ENCODE assay signal across 10 mouse cellular contexts in genomic region chr7:73389419-73389818, GRCm38 (mm10). TPM values are rescaled to one million over a fixed set of nuclear protein-coding genes. Genes with fewer than 3 reads are reported as not detected.
DNase-seq lines count a peak whose midpoint lies in the region; ATAC-seq lines count a peak whose summit lies in the region.
"Had no signal": no experiment of that assay in that cellular context is flagged by ENCODE, and none has a peak within 500 bp of the region (broad histone marks: within the 10 kb centered on the region; RNA-seq: fewer than 3 reads in every experiment).

No protein-coding gene starts in this region.

- H3K4me1 ChIP-seq in embryonic facial prominence, embryonic 14.5 days (ENCODE audit: control insufficient read depth, insufficient read depth, low read length) = peaks cover 27% of the 10 kb centered on the region
- peaks cover 62% of the 10 kb centered on the region for H3K4me1 ChIP-seq in hindbrain, embryonic 15.5 days (replicated peaks)

- ATAC-seq in embryonic facial prominence, embryonic 14.5 days (ENCODE audit: low read depth) = no peak
- ATAC-seq in hindbrain, embryonic 15.5 days (ENCODE audit: low FRiP score, low read depth) = no peak

- peak overlapping the region; percentile 35; the same call in 1 of the 2 replicates for H3K9ac ChIP-seq in embryonic facial prominence, embryonic 14.5 days (ENCODE audit: low read depth, low read length)
- 0 out of 2 replicates have a peak overlapping the region, but pooled peaks have one; percentile 28 for H3K9ac ChIP-seq in hindbrain, embryonic 15.5 days

- peak overlapping the region; percentile 65 for H3K4me2 ChIP-seq in embryonic facial prominence, embryonic 14.5 days (ENCODE audit: low read depth, low read length)
- peak overlapping the region; percentile 96 for H3K4me2 ChIP-seq in hindbrain, embryonic 15.5 days

- H3K4me3 ChIP-seq in embryonic facial prominence, embryonic 14.5 days (ENCODE audit: low read depth, low read length) = no peak overlapping the region
- H3K4me3 ChIP-seq in hindbrain, embryonic 15.5 days = peak overlapping the region; percentile 61

- peak overlapping the region; percentile 94 for H3K27ac ChIP-seq in embryonic facial prominence, embryonic 14.5 days (replicated peaks; ENCODE audit: low read depth, low read length)
- peak overlapping the region; percentile 86 for H3K27ac ChIP-seq in hindbrain, embryonic 15.5 days (replicated peaks)

- no peaks in the 10 kb centered on the region for H3K27me3 ChIP-seq in embryonic facial prominence, embryonic 14.5 days (replicated peaks; ENCODE audit: control insufficient read depth, insufficient read depth, low read length)
- no peaks in the 10 kb centered on the region for H3K27me3 ChIP-seq in hindbrain, embryonic 15.5 days

- no peaks in the 10 kb centered on the region for H3K9me3 ChIP-seq in embryonic facial prominence, embryonic 14.5 days (ENCODE audit: control insufficient read depth, low read length)
- no peaks in the 10 kb centered on the region for H3K9me3 ChIP-seq in hindbrain, embryonic 15.5 days

- peak; percentile 16 for DNase-seq in kidney, adult 18-20 months
- no peak for DNase-seq in kidney, adult 8-10 months
- DNase-seq in embryonic facial prominence, embryonic 14.5 days (ENCODE audit: low spot score) = no peak
- DNase-seq in neural tube, embryonic 10.5 days (ENCODE audit: extremely low spot score, low spot score) = peak; percentile 49
- DNase-seq in spleen, postnatal 10 days (ENCODE audit: low spot score in 2 of 2) = no peak
- no peak for DNase-seq in left cerebral cortex, adult 8-10 months (ENCODE audit: low spot score in 2 of 2)
- DNase-seq in right cerebral cortex, adult 2 months (ENCODE audit: low spot score in 2 of 2) = no peak
- DNase-seq: right cerebral cortex, postnatal 4 days had no signal

- H3K36me3 ChIP-seq in embryonic facial prominence, embryonic 14.5 days (ENCODE audit: control insufficient read depth, insufficient read depth, low read length) = no peaks in the 10 kb centered on the region
- H3K36me3 ChIP-seq in hindbrain, embryonic 15.5 days = no peaks in the 10 kb centered on the region

- 7% methylated on average over 9 of the region's 9 CpGs for WGBS in embryonic facial prominence, embryonic 14.5 days
- 8% methylated on average over 9 of the region's 9 CpGs for whole genome bisulfite sequencing in hindbrain, embryonic 15.5 days

RNA-seq across cellular contexts. Expression of gene Rgma, which starts 14.1 kb away (rescaled TPM):
- 19.6 and 26.1 TPM in 2 replicates for polyA plus RNA-seq in embryonic facial prominence, embryonic 14.5 days (2014; fragmentation: Nextera tagmentation; extraction: Ambion mirVana)
- polyA plus RNA-seq in hindbrain, embryonic 15.5 days (2015; fragmentation: Nextera tagmentation; extraction: Ambion mirVana) = 39.5 and 45.1 TPM in 2 replicates
- total RNA-seq in left cerebral cortex, adult 8-10 months (2022) = 10 to 100 TPM; 63.8 to 70.3 (median 64.4) TPM
- total RNA-seq: MEL had no signal

Comparison
In these comparisons a context has a peak if more than half of its experiments do, and no peak if none do; other contexts are left out.
1. DNase-seq: peak in kidney, adult 18-20 months (single experiment) and neural tube, embryonic 10.5 days (single experiment); none in kidney, adult 8-10 months (0 of 2), embryonic facial prominence, embryonic 14.5 days (single experiment), spleen, postnatal 10 days (0 of 2), left cerebral cortex, adult 8-10 months (0 of 2) and right cerebral cortex, adult 2 months (0 of 2).